Mouse (Mus musculus): Measurements from ENCODE around the gene Mrpl4. TPM values are rescaled to one million over a fixed set of nuclear protein-coding genes. Genes with fewer than 3 reads are reported as not detected.
"Not testable (repeated sequence)": the region's sequence is repeated elsewhere in the genome, so short reads cannot be mapped to it uniquely, and the experiment has no call there.

Gene Mrpl4
- total and polyA plus RNA-seq, 3 experiments: 280 to 474 TPM; not detected in 1

- TF ChIP-seq MEF2A (IDR thresholded peaks at IDR 0.05; ENCODE audit: extremely low read depth, insufficient replicate concordance, low read depth, low read length, poor library complexity, severe bottlenecking) (no peak), UBTF (IDR thresholded peaks at IDR 0.05; ENCODE audit: borderline replicate concordance, insufficient read depth, low read depth, low read length) (no peak), ELF1 (IDR thresholded peaks at IDR 0.05; ENCODE audit: low read depth, low read length) (peak; percentile 57; the same call in 1 of the 2 replicates), EP300 (IDR thresholded peaks at IDR 0.05; ENCODE audit: low read depth in 1 of 2, low read length in 2 of 2) (peak; percentile 88), ZMIZ1 (IDR thresholded peaks at IDR 0.05; ENCODE audit: low read depth, low read length) (no peak), USF2 (IDR thresholded peaks at IDR 0.05; ENCODE audit: borderline replicate concordance in 1 of 2, insufficient read depth in 1 of 2, low read depth in 1 of 2, low read length in 2 of 2) (no peak), HCFC1 (IDR thresholded peaks at IDR 0.05; ENCODE audit: low read depth, low read length) (peak; percentile 64; the same call in 1 of the 2 replicates), MAZ (IDR thresholded peaks at IDR 0.05; ENCODE audit: low read depth, low read length) (peak; percentile 95), MAFK (IDR thresholded peaks at IDR 0.05; ENCODE audit: borderline replicate concordance, low read depth, low read length) (no peak), MYC (IDR thresholded peaks at IDR 0.05; ENCODE audit: low read depth, low read length) (peak; percentile 65), SMC3 (IDR thresholded peaks at IDR 0.05; ENCODE audit: low read depth, low read length) (no peak), ETS1 (IDR thresholded peaks at IDR 0.05; ENCODE audit: low read depth, low read length) (peak; percentile 36; the same call in 1 of the 2 replicates), SIN3A (IDR thresholded peaks at IDR 0.05; ENCODE audit: low read length) (peak; percentile 78), CHD1 (IDR thresholded peaks at IDR 0.05; ENCODE audit: low read depth, low read length) (no peak), ZKSCAN1 (IDR thresholded peaks at IDR 0.05; ENCODE audit: low read depth, low read length) (no peak), RCOR1 (IDR thresholded peaks at IDR 0.05; ENCODE audit: low read depth, low read length) (peak; percentile 89), POLR2AphosphoS2 (IDR thresholded peaks at IDR 0.05; ENCODE audit: low read length) (no peak), GABPA (IDR thresholded peaks at IDR 0.05; ENCODE audit: low read depth, low read length) (no peak), ZC3H11A (IDR thresholded peaks at IDR 0.05; ENCODE audit: low read depth, low read length) (no peak), TCF12 (IDR thresholded peaks at IDR 0.05; ENCODE audit: low read depth, low read length) (peak; percentile 70), E2F4 (IDR thresholded peaks at IDR 0.05; ENCODE audit: borderline replicate concordance, low read depth, low read length) (no peak), RAD21 (IDR thresholded peaks at IDR 0.05; ENCODE audit: low read depth, low read length) (no peak), JUND (IDR thresholded peaks at IDR 0.05; ENCODE audit: low read depth, low read length) (no peak)
Measured at GRCm38 (mm10) chr9:21043563-21043962, 41.0 kb downstream of the Mrpl4 start (continued).

GRCm38 (mm10) chr9:21044785-21045184 is 42.2 kb downstream of the Mrpl4 start:
- not testable (repeated sequence) for H3K27ac ChIP-seq (ENCODE audit: control insufficient read depth, low read depth, low read length); H3K79me2 ChIP-seq (ENCODE audit: control insufficient read depth, insufficient read depth, low read length, poor library complexity)

More at GRCm38 (mm10) chr9:21044785-21045184, 42.2 kb downstream of the Mrpl4 start:
- not testable (repeated sequence) for DNase-seq (ENCODE audit: low read depth, low spot score); H3K9me3 ChIP-seq (replicated peaks; ENCODE audit: insufficient read depth, low read length); H3K9ac ChIP-seq (ENCODE audit: control insufficient read depth, low read depth, low read length, poor library complexity, severe bottlenecking); H3K27me3 ChIP-seq (ENCODE audit: control insufficient read depth in 1 of 2, insufficient read depth in 2 of 2, low read length in 2 of 2); H3K4me3 ChIP-seq (ENCODE audit: control insufficient read depth in 1 of 2, insufficient read depth in 1 of 2, low read depth in 2 of 2, low read length in 2 of 2)
- TF ChIP-seq ZNF384 (IDR thresholded peaks at IDR 0.05; ENCODE audit: low read depth, low read length): peak; percentile 53
- TF ChIP-seq TBP (IDR thresholded peaks at IDR 0.05; ENCODE audit: low read depth, low read length): peak; percentile 85
- 0 out of 2 replicates have a peak, but pooled peaks have one; percentile 10 for TF ChIP-seq SIN3A (IDR thresholded peaks at IDR 0.05; ENCODE audit: low read length)
- Histone ChIP-seq H3K36me3 (ENCODE audit: control insufficient read depth in 1 of 2, insufficient read depth in 2 of 2, low read length in 2 of 2) (peaks cover 0 to 41% of the 10 kb centered on the region in 2 experiments; a peak in 2 of 4 replicates), H3K4me1 (ENCODE audit: control insufficient read depth in 1 of 2, insufficient read depth in 2 of 2, low read length in 2 of 2) (peaks cover 29 to 42% of the 10 kb centered on the region in 2 experiments)
